Mouse (Mus musculus) kidney, adult 2 months (tissue): ENCODE results near the gene Ptgr2. TPM values are rescaled to one million over a fixed set of nuclear protein-coding genes. Genes with fewer than 3 reads are reported as not detected.

Source experiments
- DNase-seq: peaks from one replicate; pipeline ENCODE4 v3.0.0; 2021
- H3K27ac ChIP-seq: fragments of 200-500 bp; 2 replicates; pipeline ENCODE4 v1.5.1; 2012; ENCODE audit warnings: low read depth, low read length, control low read depth, inconsistent platforms; ENCODE audit not compliant: insufficient read depth
- H3K27me3 ChIP-seq: fragments of 200-500 bp; replicated peaks from 2 replicates; pipeline ENCODE4 v1.6.1; 2012; ENCODE audit warnings: mild to moderate bottlenecking, moderate library complexity, low read length, inconsistent platforms; ENCODE audit not compliant: control insufficient read depth, insufficient read depth
- H3K36me3 ChIP-seq: fragments of 200-500 bp; 2 replicates; pipeline ENCODE4 v1.6.1; 2012; ENCODE audit warnings: mild to moderate bottlenecking, moderate library complexity, low read length, inconsistent platforms; ENCODE audit not compliant: control insufficient read depth, insufficient read depth
- H3K4me1 ChIP-seq: fragments of 200-500 bp; 2 replicates; pipeline ENCODE4 v1.6.1; 2011; ENCODE audit warnings: low read length; ENCODE audit not compliant: control insufficient read depth, insufficient read depth
- H3K4me3 ChIP-seq: fragments of 200-500 bp; 2 replicates; pipeline ENCODE4 v1.5.1; 2011; ENCODE audit warnings: mild to moderate bottlenecking, low read depth, low read length, control low read depth; ENCODE audit not compliant: insufficient read depth
- CTCF ChIP-seq: fragments of 200-500 bp; conservative IDR thresholded peaks from 2 replicates; pipeline ENCODE4 v1.5.1; 2011; ENCODE audit warnings: low read depth, mild to moderate bottlenecking, control low read depth, low read length, moderate library complexity, mixed read lengths; ENCODE audit not compliant: insufficient read depth, insufficient read length
- POLR2A ChIP-seq: fragments of 200-500 bp; IDR thresholded peaks from one replicate; pipeline ENCODE4 v1.6.1; 2011; ENCODE audit warnings: low read depth, low read length, control low read depth
- WGBS: fragments of 180-500 bp; shearing (Covaris S2); methylation state at CpG from one replicate; pipeline ENCODE4 v1.1.7; 2018; 5-methylcytosine and 5-hydroxymethylcytosine counted together
- polyA plus RNA-seq: library from polyadenylated mRNA; depleted of rRNA; stranded (reverse); fragments of >200 nt; gene quantifications from 2 replicates; pipeline ENCODE4 v1.2.3, GENCODE M21; 2012

Ptgr2 gene
- polyA plus RNA-seq, 1 experiment = 50.5 TPM

- WGBS = 82% methylated on average over 3 of the region's 3 CpGs
- Histone ChIP-seq H3K27ac (no peak overlapping the region), H3K4me1 (peaks cover 5% of the 10 kb centered on the region; the same call in 1 of the 2 replicates), H3K36me3 (no peaks in the 10 kb centered on the region), H3K4me3 (no peak overlapping the region), H3K27me3 (no peaks in the 10 kb centered on the region)
- DNase-seq = no peak
- TF ChIP-seq CTCF (no peak), POLR2A (no peak)
Observed at GRCm38 (mm10) chr12:84277832-84278231, 7.2 kb upstream of the Ptgr2 start.

DNA sequence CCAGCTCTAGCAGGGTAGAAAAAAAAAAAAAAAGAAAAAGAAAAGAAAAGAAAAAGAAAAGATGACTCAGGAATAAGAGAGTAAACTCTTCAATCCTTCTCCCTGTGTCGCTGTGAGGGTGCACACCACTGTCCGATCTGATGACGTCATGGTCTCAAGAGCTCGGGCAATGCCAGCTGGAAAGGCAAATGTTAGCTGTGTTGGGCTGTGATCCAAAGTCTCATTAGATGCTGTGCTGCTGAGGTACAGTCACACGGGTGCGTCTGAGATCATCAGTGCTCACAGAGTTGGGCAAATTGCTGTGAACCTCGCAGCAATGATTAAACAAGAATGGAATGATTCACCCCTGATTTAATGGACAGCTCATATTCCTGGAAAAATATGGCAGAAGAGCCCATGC is 6.1 kb upstream of the Ptgr2 start:
- WGBS = 51% methylated on average over 7 of the region's 7 CpGs
- peak; percentile 88 for DNase-seq
- no peaks in the 10 kb centered on the region for H3K36me3 ChIP-seq

GRCm38 (mm10) chr12:84284391-84284790 is 641 bp upstream of the Ptgr2 start:
- Histone ChIP-seq H3K4me3 (peak overlapping the region; percentile 65), H3K27ac (peak overlapping the region; percentile 89)
- WGBS = 81% methylated on average over 14 of the region's 14 CpGs

More for the DNA sequence above, 6.1 kb upstream of the Ptgr2 start:
- no peak overlapping the region for H3K27ac ChIP-seq
- H3K4me3 ChIP-seq = no peak overlapping the region
- no peaks in the 10 kb centered on the region for H3K27me3 ChIP-seq
- H3K4me1 ChIP-seq = peaks cover under 1% of the 10 kb centered on the region; the same call in 1 of the 2 replicates
- TF ChIP-seq CTCF (no peak), POLR2A (no peak)

GRCm38 (mm10) chr12:84285593-84285968 is 549 bp downstream of the Ptgr2 start:
- DNase-seq = no peak
- Histone ChIP-seq H3K27me3 (no peaks in the 10 kb centered on the region), H3K4me3 (peak overlapping the region; percentile 65), H3K36me3 (no peaks in the 10 kb centered on the region), H3K4me1 (peaks cover 6% of the 10 kb centered on the region; the same call in 1 of the 2 replicates), H3K27ac (peak overlapping the region; percentile 96)
- 16% methylated on average over 8 of the region's 8 CpGs for whole genome bisulfite sequencing
- no peak for TF ChIP-seq CTCF

More at GRCm38 (mm10) chr12:84284391-84284790, 641 bp upstream of the Ptgr2 start:
- Histone ChIP-seq H3K4me1 (peaks cover 6% of the 10 kb centered on the region; the same call in 1 of the 2 replicates), H3K27me3 (no peaks in the 10 kb centered on the region), H3K36me3 (no peaks in the 10 kb centered on the region)
- TF ChIP-seq CTCF (no peak), POLR2A (no peak)
- no peak for DNase-seq

DNA sequence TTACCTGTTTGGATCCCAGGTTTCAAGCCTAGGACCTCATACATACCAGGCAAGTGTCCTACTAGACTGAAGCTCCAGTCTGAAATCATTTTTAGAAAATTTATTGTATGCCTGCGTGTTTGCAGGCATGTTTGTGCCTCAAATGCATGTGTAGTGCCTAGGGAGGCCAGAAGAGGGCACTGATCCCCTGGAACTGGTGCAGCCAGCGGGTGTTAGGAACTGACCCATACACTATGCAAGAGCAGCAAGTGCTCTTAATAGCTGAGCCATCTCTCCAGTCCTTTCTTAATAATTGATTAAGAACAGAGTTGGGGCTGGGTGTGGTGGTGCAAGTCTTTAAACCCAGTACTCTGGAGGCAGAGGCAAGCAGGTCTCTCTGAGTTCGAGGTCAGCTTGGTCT is 3.4 kb downstream of the Ptgr2 start:
- Histone ChIP-seq H3K36me3 (peaks cover 3% of the 10 kb centered on the region), H3K27me3 (no peaks in the 10 kb centered on the region), H3K4me3 (no peak overlapping the region), H3K27ac (no peak overlapping the region), H3K4me1 (peaks cover 6% of the 10 kb centered on the region; the same call in 1 of the 2 replicates)
- 56% methylated on average over 3 of the region's 3 CpGs for WGBS
- TF ChIP-seq CTCF = peak; percentile 84
- no peak for TF ChIP-seq POLR2A
- DNase-seq = peak; percentile 78

GRCm38 (mm10) chr12:84297851-84298250 is 12.8 kb downstream of the Ptgr2 start:
- Histone ChIP-seq H3K36me3 (peaks cover 14% of the 10 kb centered on the region), H3K27ac (no peak overlapping the region), H3K27me3 (no peaks in the 10 kb centered on the region), H3K4me1 (no peaks in the 10 kb centered on the region), H3K4me3 (no peak overlapping the region)
- TF ChIP-seq POLR2A = no peak
- TF ChIP-seq CTCF = no peak
- DNase-seq = no peak
- 89% methylated on average over 6 of the region's 6 CpGs for WGBS

DNA sequence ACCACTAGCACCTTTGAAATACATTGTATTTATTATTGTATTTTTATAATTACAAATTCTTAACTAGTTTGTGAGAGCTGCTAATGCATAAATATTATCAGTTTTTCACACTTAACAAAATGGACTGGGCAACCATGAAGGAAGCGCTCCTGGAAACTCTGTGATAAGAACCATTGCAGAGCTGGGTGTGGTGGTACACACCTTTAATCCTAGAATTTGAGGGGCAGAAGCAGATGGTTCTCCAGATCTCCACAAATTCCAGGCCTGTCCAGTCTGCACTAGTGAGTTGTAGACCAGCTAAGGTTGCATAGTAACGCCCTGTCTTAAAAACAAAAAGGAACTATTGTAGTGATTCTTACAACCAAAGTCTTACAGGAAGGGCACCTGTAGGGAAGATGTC is 14.2 kb downstream of the Ptgr2 start:
- H3K4me1 ChIP-seq = no peaks in the 10 kb centered on the region
- H3K27me3 ChIP-seq = no peaks in the 10 kb centered on the region
- H3K27ac ChIP-seq = no peak overlapping the region
- H3K36me3 ChIP-seq = peaks cover 12% of the 10 kb centered on the region
- DNase-seq = no peak
- TF ChIP-seq CTCF (no peak), POLR2A (no peak)
- 97% methylated on average over 2 of the region's 2 CpGs for WGBS
- H3K4me3 ChIP-seq = no peak overlapping the region
